Mouse (Mus musculus) heart, postnatal 36 days (tissue): ENCODE data around the gene Iqgap3. TPM values are rescaled to one million over a fixed set of nuclear protein-coding genes. Genes with fewer than 3 reads are reported as not detected.

Experiments used
- DNase-seq, 2 experiments: peaks; one replicate each; pipeline ENCODE4 v3.0.0; 2021 to 2022
- intact Hi-C: fragments of 180-260 bp; cut with DNase I; formaldehyde crosslinking; loops from one replicate; pipeline ENCODE4 v1.15.1; 2025
- total RNA-seq, 2 experiments: library from RNA; stranded (reverse); gene quantifications; 2 replicates each; pipeline ENCODE4 v1.2.3; 2021

Iqgap3 gene
- total RNA-seq, 2 experiments from 2014 or later, result 0.76 to 0.94 TPM

DNA sequence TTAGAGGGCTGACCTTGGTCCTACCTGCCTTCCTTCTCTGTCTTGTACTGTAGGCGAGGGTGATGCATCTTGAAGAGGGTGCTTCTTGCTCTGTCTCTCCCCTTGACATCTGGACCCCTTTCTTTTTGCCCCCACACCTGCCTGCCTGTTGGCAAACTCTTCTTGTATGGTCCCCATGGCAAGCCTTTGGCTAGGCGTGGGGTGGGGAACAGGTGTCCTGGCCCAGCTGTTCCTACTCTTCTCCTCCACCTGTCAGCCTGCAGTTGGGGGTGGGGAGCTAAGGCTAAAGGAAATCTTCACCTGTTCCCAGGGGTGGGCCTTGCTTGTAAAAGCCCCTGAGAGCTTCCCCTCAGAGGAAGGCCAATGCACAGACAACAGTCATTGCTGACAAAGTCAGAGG lies 65.7 kb downstream of the Iqgap3 start:
- no peak for DNase-seq
- intact Hi-C loops, result no loop called here

DNA sequence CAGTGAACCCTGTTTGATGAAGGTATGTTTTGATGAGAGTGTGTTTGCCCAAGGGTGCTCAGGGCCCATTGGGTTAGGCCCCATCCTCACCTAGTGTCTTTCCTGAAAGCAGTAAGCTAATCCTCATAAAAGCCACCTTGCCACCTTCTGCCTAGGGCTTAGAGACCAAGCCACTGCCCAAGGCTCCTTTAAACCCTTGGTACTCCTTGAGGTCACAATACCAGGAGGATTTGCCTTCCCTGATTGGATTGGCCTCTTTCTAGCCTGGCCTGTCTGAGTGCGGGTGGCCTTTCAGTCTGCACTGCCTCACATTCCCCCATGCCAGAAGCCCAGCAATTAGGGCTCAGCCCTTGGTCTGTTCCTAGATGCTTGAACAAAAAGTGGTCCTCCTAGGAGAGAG lies 66.1 kb downstream of the Iqgap3 start:
- intact Hi-C loops, result no loop called here
- no peak for DNase-seq

DNA sequence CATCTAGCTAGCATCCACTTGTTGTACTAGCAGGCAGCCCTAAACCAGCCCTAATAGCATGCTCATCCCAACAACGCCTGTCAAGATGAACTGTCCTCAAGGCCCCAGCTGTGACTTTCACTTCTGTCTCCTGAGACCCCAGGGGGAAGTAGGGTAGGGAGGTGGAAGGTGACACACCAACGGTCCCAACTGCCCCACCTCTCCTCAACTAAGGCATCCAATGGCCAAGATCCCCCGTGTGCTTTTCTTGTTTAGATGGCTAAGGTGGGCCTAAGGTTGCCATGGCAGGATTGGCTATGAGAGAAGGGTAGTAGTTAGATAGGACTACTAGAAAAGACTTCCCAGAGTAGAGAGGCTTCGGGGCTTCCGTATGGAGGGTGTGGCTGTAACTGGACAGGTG lies 66.6 kb downstream of the Iqgap3 start:
- no peak for DNase-seq
- intact Hi-C loops, result no loop called here

DNA sequence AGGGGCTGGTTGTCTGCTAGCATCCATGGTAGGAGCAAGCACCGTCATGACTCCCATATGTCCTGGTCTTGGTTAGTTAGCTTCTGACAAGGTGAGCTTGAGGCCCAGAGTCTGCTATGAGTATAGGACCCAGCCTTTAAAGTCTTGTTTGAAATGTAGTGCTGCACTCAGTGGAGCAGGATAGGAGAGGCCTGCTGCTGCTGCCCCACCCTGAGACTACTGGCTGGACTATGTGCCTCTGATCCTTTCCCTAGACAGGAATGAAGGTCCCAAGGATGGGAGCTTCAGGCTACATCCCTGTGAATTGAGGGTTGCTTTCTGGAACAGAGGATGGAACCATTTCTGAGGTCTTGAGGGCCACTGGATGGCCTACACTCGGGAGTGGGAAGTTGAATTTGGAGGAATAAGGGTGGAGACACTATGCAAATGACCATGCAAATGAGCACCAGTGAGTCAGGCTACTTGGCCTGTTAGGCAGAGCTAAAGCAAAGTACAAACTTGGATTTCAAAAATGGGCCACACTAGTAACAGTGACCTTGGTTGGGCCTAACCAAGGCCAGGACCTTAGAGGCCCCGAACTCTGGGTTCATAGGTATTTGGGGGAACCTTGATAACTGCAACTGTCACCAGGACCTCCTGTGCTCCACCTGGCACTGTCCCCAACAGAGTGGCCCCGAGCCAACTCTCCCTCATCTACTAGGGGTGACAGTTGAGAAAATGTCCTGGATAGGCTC lies 67.2 kb downstream of the Iqgap3 start:
- intact Hi-C loops, result no loop called here

DNA sequence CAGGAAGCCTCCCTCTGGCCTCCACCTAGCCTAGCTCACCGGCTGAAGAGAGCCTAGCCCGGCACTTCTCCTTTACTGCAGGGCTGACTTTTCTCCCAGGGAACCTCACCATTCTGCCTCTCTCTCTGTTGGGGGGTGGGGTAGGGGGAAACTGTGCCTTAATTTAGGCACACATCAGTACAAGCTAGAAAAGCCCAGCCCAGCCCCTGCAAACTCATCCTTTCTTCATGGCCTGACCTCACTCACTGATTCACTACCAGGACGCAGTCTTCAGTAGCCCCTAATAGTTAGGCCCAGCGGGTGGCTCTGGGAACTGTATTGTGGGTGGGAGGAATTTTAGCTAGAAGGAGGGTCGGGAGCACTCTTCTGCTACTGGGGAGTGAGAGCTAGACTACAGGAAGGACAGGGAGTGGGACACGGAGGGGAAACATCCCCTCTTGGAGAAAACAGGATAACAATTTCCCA lies 67.8 kb downstream of the Iqgap3 start:
- peak in 1 of 2 experiments; percentile 44 for DNase-seq
- intact Hi-C loops, result no loop called here

More for the DNA sequence above, 67.2 kb downstream of the Iqgap3 start:
- DNase-seq, result peak; percentile 72 to 73

DNA sequence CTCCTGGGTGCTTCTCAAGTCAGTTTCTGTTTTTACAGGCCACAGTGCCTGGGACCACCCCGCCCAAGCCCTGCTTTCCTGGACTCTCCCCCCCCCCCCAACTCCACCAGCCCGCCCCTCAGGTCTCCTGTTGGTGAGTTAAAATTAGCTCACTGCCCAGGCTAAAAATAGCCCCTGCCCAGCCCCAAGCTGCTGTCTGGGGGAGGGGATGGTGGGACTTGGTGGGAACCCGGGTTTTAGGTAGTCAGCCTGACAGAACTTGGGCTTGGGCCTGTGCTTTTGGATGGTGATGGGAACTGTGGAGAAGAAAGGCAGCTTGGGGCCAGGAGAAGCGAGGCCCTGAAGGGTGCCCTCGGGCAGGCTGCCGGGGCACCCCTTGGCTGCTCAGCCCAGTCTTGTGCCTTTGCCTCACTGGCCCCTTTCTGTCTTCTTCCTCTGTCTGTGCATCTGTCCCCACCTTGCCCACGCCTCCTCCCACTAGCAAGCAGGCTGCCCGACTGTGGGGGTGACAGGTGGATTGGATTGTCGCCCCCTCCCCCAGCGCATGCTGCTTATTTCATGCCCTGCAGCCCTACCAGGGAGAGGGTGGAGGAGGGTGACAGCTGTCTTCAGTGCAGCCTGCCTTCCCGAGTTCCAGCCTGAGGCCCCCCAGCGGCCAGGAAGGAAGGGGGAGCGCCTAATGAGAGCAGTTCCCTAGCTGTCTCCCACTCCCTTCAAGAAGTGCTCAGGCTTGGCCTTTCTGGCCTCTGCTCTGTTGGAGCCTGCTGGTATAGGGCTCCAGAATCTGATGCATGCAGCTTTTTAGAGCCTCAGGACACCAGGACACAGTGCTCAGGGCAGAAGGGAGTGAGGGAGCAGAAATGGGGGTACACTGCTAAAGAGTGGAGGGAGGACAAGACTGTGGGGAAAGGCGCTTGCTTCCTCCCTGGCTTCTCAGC lies 68.6 kb downstream of the Iqgap3 start:
- DNase-seq, result peak in 1 of 2 experiments; percentile 58
- intact Hi-C loops, result no loop called here

DNA sequence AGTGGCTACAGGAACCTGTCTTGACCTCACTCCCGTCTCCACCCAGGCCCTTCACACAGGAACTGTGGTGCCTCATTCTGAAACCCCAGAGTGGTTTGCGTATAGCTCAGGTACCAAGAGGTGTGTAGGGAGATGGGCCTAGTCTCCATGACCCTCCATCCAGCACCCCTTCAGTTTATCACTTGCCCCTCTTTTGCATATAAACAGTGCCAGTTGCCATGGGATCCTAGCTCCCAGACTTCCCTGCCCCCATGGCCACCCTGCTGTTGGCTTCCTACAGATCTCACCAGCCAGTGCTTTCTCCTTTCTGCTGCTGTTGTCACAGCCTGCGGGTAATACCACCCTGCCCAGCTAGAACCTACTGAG lies 69.2 kb downstream of the Iqgap3 start:
- no peak for DNase-seq
- intact Hi-C loops, result no loop called here

DNA sequence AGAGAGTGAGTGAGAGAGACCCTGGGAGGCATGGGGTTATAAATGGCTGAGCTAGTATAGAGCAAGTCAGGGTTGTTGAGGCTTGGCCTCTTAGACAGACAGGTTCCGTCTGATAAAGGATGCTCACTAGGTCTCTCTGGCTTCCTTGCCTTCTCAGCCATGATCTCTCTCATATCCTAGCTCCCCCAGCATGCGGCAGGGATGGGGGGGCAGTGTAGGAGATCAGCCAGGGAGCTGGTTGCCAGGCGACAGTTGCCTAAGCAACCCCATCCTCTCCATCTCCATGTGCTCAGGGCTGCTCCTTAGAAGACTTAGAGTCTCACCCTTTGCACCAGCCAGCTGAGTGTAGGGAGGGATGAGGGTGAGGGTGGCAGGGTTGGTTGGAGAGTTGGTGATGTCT lies 70.3 kb downstream of the Iqgap3 start:
- peak in 1 of 2 experiments; percentile 20 for DNase-seq
- intact Hi-C loops, result no loop called here

DNA sequence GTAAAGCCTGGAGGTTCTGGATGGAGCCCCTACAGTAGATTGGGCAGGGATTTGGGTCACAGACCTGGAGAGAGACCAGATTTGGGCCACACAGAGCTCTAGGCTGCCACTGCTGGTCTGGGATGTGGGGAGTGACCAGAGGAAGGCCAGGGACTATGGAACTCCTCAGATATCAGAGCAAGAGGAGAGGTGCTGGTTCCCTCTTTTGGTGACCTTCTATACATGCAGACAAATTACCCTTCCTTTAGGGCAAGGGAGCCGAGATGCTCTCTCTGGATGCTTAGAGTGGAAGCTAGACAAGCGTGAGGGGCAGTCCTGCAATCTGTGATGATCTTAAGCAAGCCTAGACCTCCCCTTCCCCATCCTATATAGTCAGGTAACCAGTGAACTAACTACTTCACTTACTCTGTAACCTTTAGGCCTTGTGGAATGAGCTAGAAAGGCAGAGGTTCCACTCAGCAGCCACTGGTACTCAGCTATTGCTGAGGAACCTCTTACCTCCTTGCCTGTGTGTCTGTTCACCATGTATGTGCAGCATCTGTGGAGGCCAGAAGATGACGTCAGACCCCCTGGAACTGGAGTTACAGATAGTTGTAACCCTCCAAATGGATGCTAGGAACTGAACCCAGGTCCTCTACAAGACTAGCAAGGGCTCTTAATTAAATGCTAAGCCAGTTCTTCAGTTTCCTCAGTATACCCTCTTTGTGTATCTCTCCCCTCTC lies 71.7 kb downstream of the Iqgap3 start:
- intact Hi-C loops, result no loop called here
- no peak for DNase-seq

DNA sequence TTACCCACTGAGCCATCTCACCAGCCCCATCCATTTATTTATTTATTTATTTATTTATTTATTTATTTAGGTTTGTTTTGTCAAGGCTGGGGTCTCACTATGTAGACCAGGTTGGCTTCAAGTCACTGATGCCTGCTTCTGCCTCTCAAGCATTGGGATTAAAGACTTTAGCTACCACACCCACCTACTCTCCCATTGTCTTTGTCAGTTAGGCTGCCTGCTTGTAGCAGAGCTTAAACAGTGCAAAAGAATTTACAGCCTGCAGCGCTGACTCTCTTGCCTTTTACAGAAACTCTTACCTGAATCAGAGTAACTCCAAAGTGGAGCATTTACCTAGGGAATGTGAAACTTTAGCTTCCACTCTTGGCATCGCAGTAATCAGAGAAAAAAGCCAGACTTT lies 72.5 kb downstream of the Iqgap3 start:
- no peak for DNase-seq
- intact Hi-C loops, result no loop called here

DNA sequence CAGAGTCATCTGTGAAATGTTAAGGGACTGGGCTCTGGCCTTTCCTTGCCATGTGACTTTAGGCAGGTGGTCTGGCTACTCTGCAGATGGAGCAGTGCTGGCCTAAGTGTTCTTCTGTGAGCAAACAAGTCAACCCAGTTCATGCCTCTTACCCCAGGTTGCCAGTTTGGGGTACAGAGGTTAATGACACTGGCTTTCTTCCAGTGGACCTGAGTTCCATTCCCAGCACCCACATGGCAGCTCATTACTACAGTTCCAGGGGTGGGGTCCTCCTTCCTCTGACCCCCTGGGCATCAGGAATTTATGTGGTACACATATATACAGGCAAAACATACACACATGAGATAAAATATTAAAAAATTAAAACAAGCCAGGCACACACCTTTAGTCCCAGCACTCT lies 75.0 kb downstream of the Iqgap3 start:
- no peak for DNase-seq
- intact Hi-C loops, result loop anchor here (5.0 kb wide), 1 partner anchor 70 kb away; no protein-coding TSS in a partner anchor

DNA sequence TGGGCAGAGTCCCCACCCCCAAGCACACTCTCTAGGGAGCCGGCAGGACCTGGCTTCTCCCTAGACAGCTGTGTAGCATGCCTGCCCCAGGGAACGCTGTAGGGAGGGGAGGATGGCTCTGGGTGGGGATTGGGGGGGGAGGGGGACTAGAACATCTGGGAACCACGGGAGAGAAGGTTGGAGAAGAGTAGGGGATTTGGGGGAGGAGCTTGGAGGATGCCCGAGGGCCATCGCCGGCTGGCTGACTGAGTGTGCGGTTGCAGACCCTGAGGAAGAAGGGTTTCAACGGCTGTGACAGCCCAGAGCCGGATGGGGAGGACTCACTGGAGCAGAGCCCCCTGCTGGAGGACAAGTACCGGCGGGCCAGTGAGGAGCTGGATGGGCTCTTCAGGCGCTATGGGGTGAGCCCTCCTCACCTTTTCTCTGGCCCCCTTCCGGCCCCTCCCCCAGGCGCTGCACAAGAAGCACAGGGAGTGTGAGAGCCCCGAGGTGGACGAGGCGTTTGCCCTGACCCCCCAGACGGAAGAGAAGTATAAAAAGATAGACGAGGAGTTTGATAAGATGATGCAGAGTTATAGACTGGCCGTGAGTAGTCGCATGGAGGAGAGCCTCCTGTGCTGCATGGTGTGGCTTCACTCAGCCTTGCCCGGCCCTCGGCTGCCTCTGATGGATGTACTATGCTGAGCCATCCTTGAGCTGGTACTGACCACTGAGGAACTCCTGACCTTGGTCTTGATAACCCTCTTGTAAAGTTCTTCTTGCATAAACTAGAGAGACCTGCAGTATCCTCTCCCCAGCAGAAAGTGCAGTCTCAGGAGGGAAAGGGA lies 76.2 kb downstream of the Iqgap3 start:
- intact Hi-C loops, result loop anchor here (2.0 to 5.0 kb wide), 2 partner anchors 25 to 71 kb away; no protein-coding TSS in a partner anchor
- DNase-seq, result peak in 1 of 2 experiments; percentile 56

DNA sequence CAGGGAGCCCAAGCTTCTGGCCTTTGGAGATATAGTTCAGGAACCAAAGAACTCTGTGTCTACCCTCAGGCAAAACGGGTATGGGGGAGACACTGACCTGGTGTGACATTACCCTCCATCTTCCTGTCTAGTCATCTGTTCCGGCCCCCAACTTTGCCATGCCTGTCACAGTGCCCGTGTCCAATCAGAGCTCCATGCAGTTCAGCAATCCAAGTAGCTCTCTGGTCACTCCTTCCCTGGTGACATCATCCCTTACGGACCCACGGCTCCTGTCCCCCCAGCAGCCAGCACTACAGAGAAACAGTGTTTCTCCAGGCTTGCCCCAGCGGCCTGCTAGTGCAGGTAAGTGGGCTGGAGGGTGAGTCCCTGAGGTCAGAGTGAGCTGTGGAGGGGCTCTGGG lies 77.2 kb downstream of the Iqgap3 start:
- no peak for DNase-seq
- intact Hi-C loops, result loop anchor here (2.0 to 5.0 kb wide), 2 partner anchors 26 to 72 kb away; no protein-coding TSS in a partner anchor

DNA sequence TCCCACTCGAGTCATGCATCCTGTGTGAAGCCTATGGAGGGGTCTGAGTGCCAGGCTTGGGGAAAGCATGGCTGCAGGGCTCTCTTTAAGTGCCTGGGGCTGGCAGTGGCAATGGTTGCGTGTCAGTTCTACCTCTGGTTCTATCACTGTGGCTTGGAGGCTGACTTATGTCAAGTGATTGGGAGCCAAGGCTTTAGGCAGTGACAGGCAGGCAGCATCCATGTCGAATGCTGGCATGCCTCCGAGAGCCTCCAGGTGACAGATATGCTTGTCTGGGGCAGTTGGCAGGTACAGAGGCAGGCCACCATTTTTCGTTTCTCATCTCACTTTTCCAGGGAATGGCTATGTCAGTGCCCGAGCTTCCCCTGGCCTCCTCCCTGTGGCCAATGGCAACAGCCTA lies 79.1 kb downstream of the Iqgap3 start:
- DNase-seq, result no peak
- intact Hi-C loops, result no loop called here

DNA sequence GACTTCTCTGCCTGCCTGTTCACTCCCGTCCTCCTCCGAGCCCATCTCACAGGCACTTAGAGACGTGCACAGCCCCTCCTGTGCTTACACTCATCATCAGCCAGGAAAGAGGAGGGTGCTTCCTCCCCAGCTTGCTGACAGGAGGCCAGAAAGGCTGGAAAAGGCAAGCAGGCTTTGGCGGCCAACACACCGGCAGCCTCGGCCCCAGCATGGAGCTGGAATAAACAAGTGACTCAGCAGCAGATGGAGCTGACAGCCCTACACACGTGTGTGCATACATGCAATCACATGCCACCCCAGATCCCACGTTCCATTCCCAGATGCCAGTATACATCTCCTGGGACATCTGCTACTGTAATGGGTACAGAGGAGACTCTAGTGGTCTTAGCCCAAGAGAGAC lies 80.5 kb downstream of the Iqgap3 start:
- intact Hi-C loops, result no loop called here
- peak; percentile 64 to 75 for DNase-seq

DNA sequence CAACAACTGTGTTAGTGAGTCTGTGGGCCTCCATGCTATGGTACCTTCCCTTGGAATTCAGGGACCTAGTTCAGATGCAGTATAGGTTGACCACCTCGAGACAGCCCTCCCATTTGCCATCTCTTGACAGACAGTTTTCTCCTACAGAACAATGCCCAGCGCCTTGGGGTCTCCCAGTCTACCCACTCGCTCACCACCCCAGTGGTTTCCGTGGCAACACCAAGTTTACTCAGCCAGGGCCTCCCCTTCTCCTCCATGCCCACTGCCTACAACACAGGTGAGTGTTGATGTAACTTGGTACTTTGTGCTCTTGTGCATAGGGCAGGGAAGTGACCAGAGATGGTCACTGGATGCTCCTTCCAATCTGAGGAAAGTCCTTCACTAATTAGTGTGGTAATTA lies 81.0 kb downstream of the Iqgap3 start:
- intact Hi-C loops, result no loop called here
- DNase-seq, result no peak

DNA sequence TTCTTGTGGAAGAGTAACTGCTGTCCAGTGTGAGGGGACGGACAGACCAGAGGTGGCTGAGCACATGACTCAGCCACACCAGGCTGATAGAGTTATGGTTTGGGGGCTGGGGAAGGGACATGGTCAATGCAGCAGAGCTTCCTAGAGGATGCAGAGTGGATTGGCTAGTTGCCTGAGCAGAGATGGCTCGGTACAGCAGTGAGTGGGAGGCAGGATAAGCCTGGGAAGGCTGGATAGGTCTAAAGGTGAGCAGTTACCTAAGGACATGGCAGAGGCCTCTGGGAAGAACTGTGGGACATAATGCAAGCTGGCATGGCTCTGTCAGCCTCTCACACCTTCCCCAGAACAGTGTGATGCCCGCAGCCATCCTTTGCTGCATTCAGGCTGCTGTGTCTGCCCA lies 82.1 kb downstream of the Iqgap3 start:
- no peak for DNase-seq
- intact Hi-C loops, result no loop called here

DNA sequence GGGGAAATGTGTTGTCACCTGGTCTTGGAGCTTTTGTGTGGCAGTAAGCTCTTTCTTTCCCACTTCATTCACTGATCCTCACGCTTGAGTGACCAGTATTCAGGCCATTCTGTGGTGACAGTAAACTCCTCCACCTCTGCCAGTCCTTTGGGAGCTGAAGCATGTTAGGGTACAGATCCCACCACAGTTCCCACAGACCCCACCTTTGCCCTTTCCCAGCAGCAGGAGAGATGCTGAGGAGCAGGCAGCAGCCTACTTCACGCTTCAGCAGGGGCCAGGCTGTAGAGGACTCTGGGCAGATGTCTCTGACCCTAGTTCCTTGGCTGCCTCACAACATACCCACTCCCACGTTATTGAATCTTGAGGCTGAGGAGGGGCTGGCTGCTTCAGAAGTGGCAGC lies 82.5 kb downstream of the Iqgap3 start:
- intact Hi-C loops, result no loop called here

DNA sequence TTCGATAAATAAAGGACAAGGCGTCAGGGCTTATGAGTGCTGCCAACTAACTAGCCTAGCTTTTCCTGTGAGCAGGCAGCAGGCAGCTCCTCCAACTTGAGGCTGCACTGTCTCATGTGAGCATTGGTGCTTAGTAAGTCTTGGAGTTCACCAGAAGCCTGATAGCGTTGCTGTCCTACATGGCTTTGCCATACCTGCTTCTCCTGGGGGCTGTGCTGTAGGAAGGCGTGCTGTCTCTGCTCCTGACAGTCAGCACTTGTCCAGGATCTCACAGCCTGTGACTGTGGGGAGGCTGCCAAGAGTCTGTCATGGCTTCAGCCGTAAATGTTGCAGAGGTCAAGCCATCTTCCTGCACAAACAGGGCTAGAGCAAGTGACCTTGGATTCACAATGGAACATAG lies 84.3 kb downstream of the Iqgap3 start:
- intact Hi-C loops, result no loop called here
- DNase-seq, result peak; percentile 38 to 53

More for the DNA sequence above, 82.5 kb downstream of the Iqgap3 start:
- no peak for DNase-seq

DNA sequence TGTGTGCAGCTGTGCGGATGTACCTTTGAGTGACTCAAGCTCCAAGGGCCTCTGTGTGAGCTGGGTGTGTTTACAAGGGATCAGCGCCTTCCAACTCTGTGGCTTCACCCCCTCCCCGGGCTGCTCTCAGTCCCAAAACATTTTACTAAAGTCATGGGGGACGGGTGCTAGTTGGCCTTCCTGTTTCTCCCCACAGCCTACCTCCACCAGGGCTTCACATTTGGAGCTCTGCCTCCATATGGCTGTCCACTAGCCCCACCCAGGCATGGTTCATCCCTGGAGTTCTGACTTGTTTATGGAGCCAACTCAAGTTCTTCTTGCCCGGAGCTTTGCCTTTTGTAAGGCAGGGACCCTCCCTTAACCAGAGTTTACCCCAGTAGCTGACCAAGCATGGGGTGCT lies 88.6 kb downstream of the Iqgap3 start:
- intact Hi-C loops, result loop anchor here (5.0 kb wide), 1 partner anchor 48 kb away; no protein-coding TSS in a partner anchor
- no peak for DNase-seq
